Mouse (Mus musculus) limb, embryonic 11.5 days (tissue): ENCODE measurements around the gene Agbl5. TPM values are rescaled to one million over a fixed set of nuclear protein-coding genes. Genes with fewer than 3 reads are reported as not detected.
A peak's percentile ranks its signal among the peaks of the same experiment; 100 is the strongest.

Experiments used
- ATAC-seq: fragments of 200-750 bp; cut with Nextera tagmentation; 2 replicates; pipeline ENCODE4 v1.8.0; 2017; ENCODE audit warnings: low read depth; ENCODE audit not compliant: insufficient number of reproducible peaks, low FRiP score, low TSS enrichment
- DNase-seq: peaks from one replicate; pipeline ENCODE4 v3.0.0-alpha.2; 2015; ENCODE audit warnings: low spot score
- H3K27ac ChIP-seq: fragments of 300-500 bp; sonication (generic); replicated peaks from 2 replicates; pipeline ENCODE4 v1.5.1; 2014; ENCODE audit warnings: low read depth, mild to moderate bottlenecking, low read length
- H3K27me3 ChIP-seq: fragments of 300-500 bp; sonication (generic); 2 replicates; pipeline ENCODE4 v1.6.1; 2014; ENCODE audit warnings: mild to moderate bottlenecking, low read length, mixed read lengths; ENCODE audit not compliant: control insufficient read depth, insufficient read depth
- H3K36me3 ChIP-seq: fragments of 300-500 bp; sonication (generic); 2 replicates; pipeline ENCODE4 v1.6.1; 2014; ENCODE audit warnings: mild to moderate bottlenecking, low read length, moderate library complexity, mixed read lengths; ENCODE audit not compliant: control insufficient read depth, insufficient read depth
- H3K4me1 ChIP-seq: fragments of 300-500 bp; sonication (generic); 2 replicates; pipeline ENCODE4 v1.6.1; 2014; ENCODE audit warnings: low read length, mixed read lengths; ENCODE audit not compliant: control insufficient read depth, insufficient read depth
- H3K4me2 ChIP-seq: fragments of 300-500 bp; sonication (generic); 2 replicates; pipeline ENCODE4 v1.6.1; 2014; ENCODE audit warnings: low read depth, mild to moderate bottlenecking, moderate library complexity; ENCODE audit not compliant: severe bottlenecking
- H3K4me3 ChIP-seq: fragments of 300-500 bp; sonication (generic); 2 replicates; pipeline ENCODE4 v1.5.1; 2014; ENCODE audit warnings: low read depth, low read length
- H3K9ac ChIP-seq: fragments of 300-500 bp; sonication (generic); 2 replicates; pipeline ENCODE4 v1.6.1; 2014; ENCODE audit warnings: mild to moderate bottlenecking, low read length
- H3K9me3 ChIP-seq: fragments of 300-500 bp; sonication (generic); 2 replicates; pipeline ENCODE4 v1.6.1; 2016; ENCODE audit warnings: low read length; ENCODE audit not compliant: control insufficient read depth
- WGBS: fragments of 180-500 bp; shearing (Covaris S2); extraction: QIAGEN DNeasy Blood & Tissue Kit; methylation state at CpG from one replicate; pipeline ENCODE4 v1.1.7; 2014; 5-methylcytosine and 5-hydroxymethylcytosine counted together
- polyA plus RNA-seq: library from polyadenylated mRNA; unstranded; fragments of >200 nt; fragmentation: Nextera tagmentation; extraction: Ambion mirVana; gene quantifications from 2 replicates; pipeline ENCODE4 v1.2.1, GENCODE M21; 2014

Agbl5 gene
- polyA plus RNA-seq, 1 experiment from 2014 or later = 35.7 TPM

DNA sequence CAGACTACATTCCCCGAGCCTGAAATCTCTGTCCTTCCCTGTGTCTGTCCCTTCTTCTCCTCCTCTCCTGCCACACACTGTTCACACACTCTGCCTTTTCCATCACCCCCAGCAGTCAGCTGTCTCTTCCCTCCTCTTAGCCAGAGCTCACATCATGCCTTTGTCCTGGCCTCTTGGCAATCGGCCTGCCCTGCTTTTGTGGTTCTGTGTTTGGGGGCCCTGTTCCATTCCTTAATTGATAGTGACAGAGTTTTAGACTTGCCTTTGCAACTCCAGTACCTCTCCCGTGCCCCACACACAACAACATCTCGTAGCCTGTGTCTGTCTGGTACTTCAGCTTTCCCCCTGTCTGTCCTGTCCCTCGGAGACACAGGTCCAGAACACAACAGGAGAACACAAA is 23.7 kb downstream of the Agbl5 start:
- WGBS = 75% methylated on average over 5 of the region's 5 CpGs
- no peak for ATAC-seq
- peaks cover 59% of the 10 kb centered on the region for H3K4me1 ChIP-seq
- peak overlapping the region; percentile 99 for H3K27ac ChIP-seq
- H3K9me3 ChIP-seq = no peaks in the 10 kb centered on the region
- no peak overlapping the region for H3K4me2 ChIP-seq
- no peak for DNase-seq
- H3K27me3 ChIP-seq = no peaks in the 10 kb centered on the region
- no peak overlapping the region for H3K4me3 ChIP-seq
- H3K36me3 ChIP-seq = no peaks in the 10 kb centered on the region
- H3K9ac ChIP-seq = 0 out of 2 replicates have a peak overlapping the region, but pooled peaks have one; percentile 40

DNA sequence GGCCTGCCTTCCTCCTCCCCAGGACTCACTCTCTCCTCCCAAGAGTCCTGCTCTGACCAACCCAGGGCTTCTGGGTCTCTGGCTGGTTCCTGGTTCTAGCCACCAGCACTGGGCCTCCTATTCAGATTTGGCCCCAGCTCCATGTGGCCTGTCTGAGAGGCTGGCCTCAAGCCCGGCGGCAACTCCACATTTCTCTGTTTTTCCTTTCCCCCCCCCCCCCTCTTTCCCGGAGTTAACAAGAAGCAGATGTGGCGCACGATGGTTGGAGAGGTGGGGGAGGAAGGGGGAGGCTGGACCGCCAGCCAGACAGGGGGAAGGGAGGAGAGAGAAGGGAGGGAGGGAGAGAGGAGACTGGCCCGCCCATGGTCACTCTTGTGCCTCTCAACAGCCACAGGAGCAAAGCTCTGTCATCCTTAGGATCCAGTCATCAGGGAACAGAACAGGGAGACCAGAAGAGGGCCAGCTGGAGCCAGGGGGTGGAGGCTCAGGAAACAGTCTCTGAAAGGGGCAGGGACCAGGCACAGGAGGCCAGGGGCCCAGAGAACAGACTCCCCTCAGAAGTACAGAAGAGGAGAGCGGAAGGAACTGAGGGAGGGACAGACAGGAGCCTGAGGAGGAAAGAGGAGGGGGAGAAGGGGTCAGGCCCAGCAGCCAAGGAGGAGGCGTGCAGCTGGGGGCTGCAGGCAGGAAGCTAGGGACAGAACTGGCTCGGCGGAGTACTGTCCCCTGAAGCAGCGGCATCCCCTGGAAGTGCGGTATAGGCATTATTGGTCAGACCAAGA is 24.8 kb downstream of the Agbl5 start, which contains the start of gene Emilin1:
TSS of gene Emilin1 (plus strand) at position 343 of the 782 bp plus-strand sequence.
- Histone ChIP-seq H3K36me3 (peaks cover 5% of the 10 kb centered on the region; the same call in 1 of the 2 replicates), H3K27me3 (no peaks in the 10 kb centered on the region), H3K9me3 (no peaks in the 10 kb centered on the region), H3K4me3 (peak within 1 kb of the TSS; percentile 58), H3K9ac (peak within 1 kb of the TSS; percentile 78), H3K4me1 (peaks cover 55% of the 10 kb centered on the region), H3K27ac (peak within 1 kb of the TSS; percentile 99), H3K4me2 (peak within 1 kb of the TSS; percentile 97)
- WGBS = 2% methylated on average over 11 of the region's 13 CpGs
- peak; percentile 85 for ATAC-seq
- peak; percentile 87 for DNase-seq

DNA sequence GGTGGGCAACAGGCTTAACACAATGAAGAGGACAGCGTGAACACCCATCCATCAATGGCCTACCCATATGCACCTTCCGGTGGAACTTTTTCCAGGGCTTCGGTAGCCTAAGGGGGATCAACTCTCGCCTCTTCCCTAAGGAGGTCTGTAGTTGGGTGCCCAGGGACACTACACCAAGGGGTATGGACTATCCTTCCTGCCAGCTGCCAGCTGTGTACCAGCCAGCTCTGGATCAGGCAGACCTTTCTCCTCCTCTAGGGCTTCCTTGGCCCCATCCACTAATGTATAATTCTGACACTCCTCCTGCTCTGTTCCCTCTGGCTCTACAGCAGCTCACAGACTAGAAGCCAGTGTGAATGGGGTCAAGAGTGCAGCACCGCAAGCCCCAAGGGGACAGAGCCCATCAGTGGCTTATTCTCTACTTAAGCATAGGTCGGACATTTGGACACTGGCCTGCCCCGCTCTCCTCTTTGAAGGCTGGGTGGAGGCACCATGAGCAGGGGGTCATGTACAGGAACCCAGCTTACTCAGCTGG is 25.7 kb downstream of the Agbl5 start:
- H3K9ac ChIP-seq = peak overlapping the region; percentile 78
- ATAC-seq (no peak), DNase-seq (no peak)

DNA sequence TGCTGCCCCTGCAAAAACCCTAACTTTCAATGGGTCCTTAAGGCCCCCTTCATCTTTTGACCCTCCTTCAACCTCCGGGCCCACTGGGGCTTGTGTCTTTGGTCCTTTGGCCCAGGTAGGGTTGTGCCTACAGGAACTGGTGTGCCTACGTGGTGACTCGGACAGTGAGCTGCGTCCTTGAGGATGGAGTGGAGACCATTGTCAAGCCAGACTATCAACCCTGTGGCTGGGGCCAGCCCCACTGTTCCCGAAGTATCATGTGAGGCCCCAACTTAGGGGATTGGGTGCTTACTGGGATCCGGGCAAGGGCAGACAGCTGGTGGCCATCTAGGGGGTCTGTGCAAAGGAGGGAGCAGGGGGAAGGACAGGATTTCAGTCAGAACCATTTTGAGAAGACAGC is 26.4 kb downstream of the Agbl5 start:
- Histone ChIP-seq H3K4me1 (peaks cover 40% of the 10 kb centered on the region), H3K36me3 (peaks cover 11% of the 10 kb centered on the region; the same call in 1 of the 2 replicates), H3K4me2 (peak overlapping the region; percentile 97), H3K9me3 (no peaks in the 10 kb centered on the region), H3K27ac (peak overlapping the region; percentile 99; the same call in 1 of the 2 replicates), H3K4me3 (peak overlapping the region; percentile 58), H3K27me3 (no peaks in the 10 kb centered on the region), H3K9ac (peak overlapping the region; percentile 78)
- WGBS = 49% methylated on average over 6 of the region's 6 CpGs
- no peak for ATAC-seq
- no peak for DNase-seq

More for the DNA sequence above, 25.7 kb downstream of the Agbl5 start:
- peak overlapping the region; percentile 58 for H3K4me3 ChIP-seq
- WGBS = 16% methylated on average over 7 of the region's 7 CpGs
- peak overlapping the region; percentile 97 for H3K4me2 ChIP-seq
- no peaks in the 10 kb centered on the region for H3K9me3 ChIP-seq
- H3K27ac ChIP-seq = peak overlapping the region; percentile 99
- peaks cover 11% of the 10 kb centered on the region; the same call in 1 of the 2 replicates for H3K36me3 ChIP-seq
- H3K27me3 ChIP-seq = no peaks in the 10 kb centered on the region
- H3K4me1 ChIP-seq = peaks cover 46% of the 10 kb centered on the region

DNA sequence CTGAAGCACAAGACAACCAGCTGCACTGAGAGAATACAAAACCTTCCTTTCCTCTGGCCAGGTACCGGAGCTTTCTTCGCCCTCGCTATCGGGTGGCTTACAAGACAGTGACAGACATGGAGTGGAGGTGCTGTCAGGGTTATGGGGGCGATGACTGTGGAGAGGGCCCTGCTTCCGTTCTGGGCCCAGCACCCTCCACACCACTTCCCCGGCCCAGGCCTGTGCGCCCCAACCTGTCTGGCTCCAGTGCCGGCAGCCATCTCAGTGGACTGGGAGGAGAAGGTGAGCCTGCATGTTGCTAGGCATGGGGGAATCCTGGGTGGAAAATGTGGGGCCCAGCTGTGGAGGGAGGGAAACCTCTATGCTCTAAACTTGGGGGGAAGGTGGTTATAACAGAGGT is 27.0 kb downstream of the Agbl5 start:
- peaks cover 37% of the 10 kb centered on the region for H3K4me1 ChIP-seq
- H3K36me3 ChIP-seq = peaks cover 11% of the 10 kb centered on the region; the same call in 1 of the 2 replicates
- 62% methylated on average over 9 of the region's 9 CpGs for WGBS
- ATAC-seq (no peak; the same call in 1 of the 2 replicates), DNase-seq (no peak)
- H3K27ac ChIP-seq = peak overlapping the region; percentile 99; the same call in 1 of the 2 replicates
- H3K27me3 ChIP-seq = no peaks in the 10 kb centered on the region
- H3K9me3 ChIP-seq = no peaks in the 10 kb centered on the region
- H3K4me2 ChIP-seq = peak overlapping the region; percentile 97
- peak overlapping the region; percentile 78 for H3K9ac ChIP-seq
- peak overlapping the region; percentile 58 for H3K4me3 ChIP-seq

DNA sequence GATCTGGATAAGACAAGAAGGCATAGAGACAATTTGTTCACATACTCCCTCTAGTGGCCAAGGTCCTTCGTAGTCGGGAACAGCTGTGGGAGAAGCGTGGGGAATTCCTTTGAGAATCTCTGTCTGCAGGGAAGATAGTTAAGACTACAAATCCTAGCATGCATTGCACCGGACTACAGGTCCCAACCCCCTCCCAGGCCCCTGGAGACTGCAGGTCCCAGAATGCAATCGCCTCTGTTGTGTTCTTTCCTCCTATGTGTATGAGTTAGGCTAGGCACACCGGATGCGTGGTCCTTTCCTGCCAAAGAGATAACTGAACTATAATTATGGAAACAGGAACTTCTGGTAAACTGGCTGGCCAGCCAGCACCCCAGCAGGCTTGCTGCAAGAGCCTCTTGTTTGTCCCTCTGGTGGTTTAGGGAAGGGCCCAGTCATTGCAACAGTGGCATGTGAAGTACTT is 27.5 kb downstream of the Agbl5 start:
- H3K9me3 ChIP-seq = no peaks in the 10 kb centered on the region
- ATAC-seq (peak; percentile 0; the same call in 1 of the 2 replicates), DNase-seq (peak; percentile 79)
- H3K4me2 ChIP-seq = peak overlapping the region; percentile 97
- peak overlapping the region; percentile 99; the same call in 1 of the 2 replicates for H3K27ac ChIP-seq
- no peaks in the 10 kb centered on the region for H3K27me3 ChIP-seq
- H3K4me3 ChIP-seq = peak overlapping the region; percentile 58
- WGBS = 12% methylated on average over 7 of the region's 7 CpGs
- peaks cover 32% of the 10 kb centered on the region for H3K4me1 ChIP-seq
- peaks cover 14% of the 10 kb centered on the region; the same call in 1 of the 2 replicates for H3K36me3 ChIP-seq
- peak overlapping the region; percentile 78; the same call in 1 of the 2 replicates for H3K9ac ChIP-seq

DNA sequence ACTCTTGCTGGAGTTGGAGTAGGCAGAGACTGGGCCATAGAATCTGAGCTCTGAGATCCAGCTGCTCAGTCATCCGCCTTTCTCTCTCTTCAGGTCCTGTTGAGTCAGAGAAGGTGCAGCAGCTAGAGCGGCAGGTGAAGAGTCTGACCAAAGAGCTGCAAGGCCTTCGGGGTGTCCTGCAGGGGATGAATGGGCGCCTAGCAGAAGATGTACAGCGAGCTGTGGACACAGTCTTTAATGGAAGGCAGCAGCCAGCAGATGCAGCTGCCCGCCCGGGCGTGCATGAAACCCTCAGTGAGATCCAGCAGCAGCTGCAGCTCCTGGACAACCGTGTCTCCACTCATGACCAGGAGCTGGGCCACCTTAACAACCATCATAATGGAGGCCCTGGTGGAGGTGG is 28.3 kb downstream of the Agbl5 start:
- no peak overlapping the region for H3K27ac ChIP-seq
- no peak overlapping the region for H3K4me3 ChIP-seq
- DNase-seq (no peak), ATAC-seq (no peak)
- 93% methylated on average over 9 of the region's 9 CpGs for WGBS
- no peak overlapping the region for H3K9ac ChIP-seq
- H3K27me3 ChIP-seq = no peaks in the 10 kb centered on the region
- no peak overlapping the region for H3K4me2 ChIP-seq
- no peaks in the 10 kb centered on the region for H3K9me3 ChIP-seq
- H3K4me1 ChIP-seq = peaks cover 30% of the 10 kb centered on the region
- peaks cover 14% of the 10 kb centered on the region; the same call in 1 of the 2 replicates for H3K36me3 ChIP-seq

DNA sequence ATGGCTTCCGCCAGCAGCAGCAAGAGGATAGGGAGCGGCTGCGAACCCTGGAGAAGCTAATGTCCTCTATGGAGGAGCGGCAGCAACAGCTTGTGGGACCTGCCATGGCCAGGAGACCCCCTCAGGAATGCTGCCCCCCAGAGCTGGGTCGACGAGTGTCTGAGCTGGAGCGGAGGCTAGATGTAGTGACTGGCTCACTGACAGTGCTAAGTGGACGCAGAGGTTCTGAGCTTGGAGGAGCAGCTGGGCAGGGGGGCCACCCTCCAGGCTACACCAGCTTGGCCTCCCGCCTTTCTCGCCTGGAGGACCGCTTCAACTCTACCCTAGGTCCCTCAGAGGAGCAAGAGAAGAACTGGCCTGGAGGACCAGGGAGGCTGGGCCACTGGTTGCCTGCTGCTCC is 28.9 kb downstream of the Agbl5 start:
- DNase-seq = no peak
- Histone ChIP-seq H3K9ac (no peak overlapping the region), H3K4me3 (no peak overlapping the region), H3K4me2 (no peak overlapping the region), H3K27ac (no peak overlapping the region), H3K9me3 (no peaks in the 10 kb centered on the region), H3K36me3 (peaks cover 14% of the 10 kb centered on the region; the same call in 1 of the 2 replicates), H3K27me3 (no peaks in the 10 kb centered on the region), H3K4me1 (peaks cover 30% of the 10 kb centered on the region)
- WGBS = 92% methylated on average over 11 of the region's 11 CpGs
- ATAC-seq = no peak
